Mouse (Mus musculus) heart, postnatal 25 days (tissue): ENCODE results near the gene Smim14. TPM values are rescaled to one million over a fixed set of nuclear protein-coding genes. Genes with fewer than 3 reads are reported as not detected.
"Not testable (repeated sequence)": the region's sequence is repeated elsewhere in the genome, so short reads cannot be mapped to it uniquely, and the experiment has no call there.

Experiments
- DNase-seq: peaks from one replicate; pipeline ENCODE4 v3.0.0; 2022; ENCODE audit warnings: low spot score
- intact Hi-C: fragments of 180-260 bp; cut with DNase I; formaldehyde crosslinking; loops from one replicate; pipeline ENCODE4 v1.15.1; 2025
- total RNA-seq, 2 experiments: library from RNA; stranded (reverse); gene quantifications; 2 replicates each; pipeline ENCODE4 v1.2.3; 2021

Gene Smim14
- total RNA-seq, result 100 to 1,000 TPM in 1 of 2 experiments, 10 to 100 TPM in 1; 91.5 to 105 TPM

DNA sequence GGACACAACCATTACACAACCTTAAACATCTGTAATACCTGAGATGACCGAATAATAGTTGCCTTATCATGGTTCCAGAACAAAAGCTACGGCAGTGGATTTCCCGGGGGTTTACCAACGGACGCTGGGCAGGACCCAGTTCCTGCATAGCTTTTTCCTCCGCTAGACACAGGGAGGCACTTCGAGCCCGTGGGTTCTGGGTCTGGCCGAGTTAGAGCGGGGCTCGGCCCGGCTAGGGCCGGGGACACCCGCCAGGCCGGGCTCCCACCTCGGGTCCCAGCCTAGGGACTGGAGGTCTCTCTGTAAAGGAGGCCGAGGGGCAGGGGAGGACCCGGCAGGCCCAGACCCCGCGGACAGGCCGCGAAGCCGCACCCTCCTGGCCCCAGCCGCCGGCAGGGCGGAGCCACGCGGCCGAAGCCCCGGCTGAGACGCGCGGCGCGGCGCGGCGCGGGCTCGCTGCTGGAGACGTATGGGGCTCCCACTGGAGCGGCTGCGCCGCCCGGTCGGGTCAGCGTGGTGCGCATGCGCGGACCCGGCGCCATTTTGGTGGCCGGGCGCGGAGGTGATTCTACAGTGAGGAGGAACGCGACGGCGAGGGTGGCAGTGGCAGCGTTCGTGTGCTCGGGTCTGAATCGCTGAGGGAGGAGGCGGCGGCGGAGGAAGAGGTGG is at the start of gene Smim14, which contains the start of gene Ube2k:
Smim14 (minus strand) TSS at position 434 of the 669 bp plus-strand sequence.
Ube2k (plus strand) TSS at position 483 of the 669 bp plus-strand sequence.
- intact Hi-C loops, result loop anchor here (2.0 to 5.0 kb wide), 3 partner anchors 44 to 225 kb away; partner anchors contain the start of genes Gm43552, N4bp2 and Ugdh
- DNase-seq, result peak; percentile 91

DNA sequence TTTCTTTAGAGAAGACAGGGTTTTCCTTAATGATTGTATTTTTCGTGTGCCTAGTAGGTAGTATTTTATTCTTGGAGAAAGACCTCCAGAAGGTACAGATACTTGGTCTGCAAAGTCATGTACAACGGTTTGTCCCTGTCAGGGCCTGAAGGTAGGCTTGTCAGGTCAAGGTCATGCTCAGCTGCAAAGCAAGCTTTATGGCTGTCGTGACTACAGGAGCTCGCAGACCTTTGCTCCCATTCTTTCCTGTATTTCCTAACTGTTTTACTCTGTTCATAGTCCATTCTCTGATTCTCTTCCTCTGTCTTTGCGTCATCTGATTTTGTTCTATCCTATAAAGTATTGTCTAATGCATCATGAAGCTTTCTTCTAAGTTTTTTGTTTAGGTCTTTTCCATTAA is 49.3 kb upstream of the Smim14 start:
- no peak for DNase-seq
- intact Hi-C loops, result no loop called here

DNA sequence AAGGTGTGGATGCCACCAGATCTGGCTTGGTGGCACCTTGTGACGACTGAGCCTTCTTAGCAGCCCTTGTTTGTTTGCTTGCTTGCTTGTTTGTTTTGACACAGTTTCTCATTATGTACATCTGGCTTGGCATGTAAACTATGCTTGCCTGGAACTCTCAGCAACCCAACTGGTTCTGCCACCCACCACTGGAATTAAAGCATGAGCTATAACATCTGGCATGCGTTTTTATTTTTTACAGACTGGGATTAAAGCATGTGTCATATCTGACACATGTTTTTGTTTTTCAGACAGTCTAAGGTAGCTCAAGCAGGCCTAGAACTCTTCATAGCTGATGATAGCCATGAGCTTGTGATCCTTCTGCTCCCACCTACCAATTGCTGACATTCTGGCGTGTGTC is 41.6 kb upstream of the Smim14 start:
- intact Hi-C loops, result no loop called here
- no peak for DNase-seq

DNA sequence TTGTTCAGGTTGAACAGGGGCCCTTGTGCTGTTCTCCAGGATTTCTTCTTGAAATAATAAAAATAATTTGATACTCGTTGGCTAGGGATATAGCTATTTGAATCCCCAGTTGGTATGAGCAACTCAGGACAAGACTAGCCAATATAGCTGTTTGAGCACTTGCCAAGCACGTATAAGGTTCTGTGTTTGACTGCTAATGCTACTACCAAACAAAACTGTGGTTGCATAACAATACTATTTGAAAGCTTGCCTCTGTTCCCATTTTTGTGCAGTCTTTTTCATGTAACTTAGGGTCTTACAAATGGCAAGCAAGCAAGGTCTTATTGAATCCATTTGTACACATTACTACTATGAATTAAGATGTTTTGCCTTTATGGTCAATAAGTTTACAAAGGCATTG is 38.9 kb upstream of the Smim14 start:
- intact Hi-C loops, result no loop called here
- DNase-seq, result no peak

DNA sequence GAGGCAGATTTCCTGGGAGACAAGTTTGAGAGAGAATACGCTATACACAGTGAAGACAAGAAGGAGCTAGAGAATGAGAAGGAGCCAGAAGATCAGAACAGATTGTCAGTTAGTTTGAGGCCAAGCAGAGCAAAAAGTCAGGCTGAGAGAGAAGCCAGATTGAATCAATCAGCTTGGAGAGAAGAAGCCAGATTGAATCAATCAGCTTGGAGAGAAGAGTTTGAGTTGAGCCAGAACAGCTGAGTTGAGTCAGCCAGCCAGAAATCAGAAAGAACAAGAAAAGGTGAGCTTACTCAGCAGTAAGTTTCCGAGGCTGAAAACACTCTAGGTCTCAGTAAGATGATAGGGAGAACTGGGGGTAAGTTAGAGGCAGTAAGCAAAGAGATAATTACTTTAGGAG is 37.9 kb upstream of the Smim14 start:
- intact Hi-C loops, result no loop called here
- DNase-seq, result no peak

DNA sequence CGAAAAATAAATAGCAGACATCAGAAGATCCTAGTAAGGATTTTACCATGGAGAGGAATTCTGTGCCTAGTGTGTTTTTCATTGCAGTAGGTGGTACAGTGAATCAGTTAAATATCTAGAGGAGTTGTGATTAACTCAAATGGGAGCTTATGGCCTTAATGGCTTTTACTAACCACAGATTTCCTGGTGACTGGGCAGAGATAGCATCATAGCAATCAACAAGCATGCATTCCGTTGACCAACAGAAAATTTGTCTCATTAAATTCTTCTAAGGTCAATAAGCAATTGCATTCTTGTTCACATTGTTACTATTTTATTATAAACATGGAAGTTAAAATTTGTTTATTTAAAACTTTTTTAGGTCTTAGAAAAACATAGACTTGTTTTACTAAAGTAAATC is 28.5 kb upstream of the Smim14 start:
- DNase-seq, result no peak
- intact Hi-C loops, result no loop called here

DNA sequence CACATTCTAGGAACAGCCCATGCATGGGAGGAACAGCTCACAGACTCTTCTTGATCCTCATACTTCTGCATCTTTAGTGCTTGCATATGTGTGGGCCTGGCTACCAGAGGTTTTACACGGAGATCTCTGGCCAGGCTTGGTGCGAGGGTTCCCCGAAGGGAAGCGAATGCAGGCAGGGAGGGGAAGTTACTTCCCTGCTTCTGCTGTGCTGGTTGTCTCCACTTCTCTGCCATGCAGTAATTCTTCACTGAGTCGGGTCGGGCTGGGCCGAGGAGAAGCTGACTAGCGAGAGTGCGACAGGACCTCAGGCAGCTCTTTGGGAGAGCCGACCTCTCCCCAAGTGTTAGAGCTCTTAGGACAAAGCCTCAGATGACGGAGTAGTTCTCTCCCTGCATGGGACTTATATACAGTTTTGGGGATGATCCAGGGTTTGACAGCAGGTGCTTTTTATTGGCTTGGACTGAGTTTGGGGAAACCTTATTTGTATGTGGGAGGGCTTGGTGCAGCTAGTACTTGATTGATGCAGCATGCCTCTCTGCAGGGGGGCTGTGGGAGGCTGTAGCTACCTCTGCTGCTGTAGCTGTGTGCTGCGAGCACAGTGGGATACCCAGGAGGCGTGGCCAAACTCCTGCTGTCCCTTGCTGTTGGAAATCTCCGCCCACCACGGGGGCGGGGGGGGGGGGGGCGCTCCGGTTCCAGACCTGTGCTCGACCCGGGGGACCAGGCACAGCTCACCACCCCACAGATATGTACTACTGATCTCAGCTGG is 24.3 kb upstream of the Smim14 start:
- no peak for DNase-seq
- intact Hi-C loops, result no loop called here

DNA sequence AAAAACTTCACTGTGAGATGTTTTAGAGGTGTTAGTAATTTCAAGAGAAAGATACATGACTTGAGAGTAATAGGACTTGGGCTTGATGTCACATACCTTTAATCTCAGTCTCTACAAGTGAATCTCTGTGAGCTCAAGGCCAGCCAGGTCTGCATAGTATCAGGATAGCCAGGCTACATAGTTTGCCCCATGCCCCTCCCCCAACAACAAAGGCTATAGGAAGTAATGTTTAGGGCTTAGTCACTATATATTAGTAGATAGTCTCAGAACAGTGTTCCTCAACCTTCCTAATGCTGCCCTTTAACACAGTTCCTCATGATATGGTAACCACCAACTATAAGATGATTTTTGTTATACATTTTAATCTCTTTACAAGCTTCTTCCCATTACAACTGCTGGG is 20.1 kb upstream of the Smim14 start:
- intact Hi-C loops, result no loop called here
- DNase-seq, result no peak

DNA sequence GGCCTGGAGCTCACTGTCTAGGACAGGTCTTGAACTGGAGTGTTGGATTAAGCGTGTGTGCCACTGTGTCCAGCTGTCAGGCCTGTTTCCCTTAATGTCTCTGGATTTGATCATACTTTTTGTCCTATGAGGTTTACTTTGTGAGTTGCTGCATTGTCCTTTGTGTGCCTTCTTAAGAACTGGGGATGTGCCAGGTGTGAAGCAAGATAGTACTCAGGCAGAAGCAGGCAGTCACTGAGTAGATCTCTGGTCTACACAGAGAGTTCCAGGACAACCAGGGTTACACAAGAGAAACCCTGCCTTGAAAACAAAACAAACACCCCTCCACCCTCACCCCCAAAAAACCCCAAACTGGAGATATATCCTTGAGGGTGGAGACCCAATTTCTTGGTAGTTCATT is 12.7 kb upstream of the Smim14 start:
- intact Hi-C loops, result no loop called here
- DNase-seq, result no peak

DNA sequence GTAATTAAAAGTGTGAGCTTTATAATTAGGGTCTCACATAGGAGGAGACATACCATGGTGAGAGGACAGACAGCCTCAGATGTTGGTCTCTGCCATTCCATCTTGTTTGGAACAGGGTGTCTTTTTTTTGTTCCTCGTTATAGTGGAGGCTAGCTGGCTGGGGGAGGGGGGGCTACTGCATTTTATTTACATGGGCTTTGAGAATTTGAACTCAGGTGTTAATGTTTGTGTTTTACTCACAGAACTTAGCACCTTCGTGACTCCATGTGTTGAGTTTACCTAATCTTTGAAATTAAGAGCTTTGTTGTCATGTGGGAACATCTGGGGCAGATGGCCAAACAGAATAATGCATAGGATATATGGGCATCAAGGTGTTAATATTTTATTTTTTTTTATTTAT is 7.6 kb upstream of the Smim14 start:
- intact Hi-C loops, result no loop called here

DNA sequence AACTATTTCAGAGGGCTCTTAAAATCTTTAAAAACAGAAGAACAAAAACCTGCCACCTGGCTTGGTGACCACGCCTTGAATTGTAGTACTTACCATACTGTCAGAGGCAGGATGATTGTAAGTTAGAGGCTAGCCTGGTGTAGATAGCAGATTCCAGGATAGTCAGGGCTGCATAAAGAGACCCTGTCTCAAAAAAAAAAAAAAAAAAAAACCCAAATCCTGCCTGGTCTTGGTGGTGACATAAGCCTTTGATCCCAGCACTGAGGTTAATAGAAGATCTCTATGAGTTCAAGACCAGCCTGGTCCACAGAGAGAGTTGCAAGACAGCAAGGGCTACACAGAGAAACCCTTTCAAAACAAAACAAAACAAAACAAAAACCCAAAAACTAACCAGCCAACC is 6.5 kb upstream of the Smim14 start:
- DNase-seq, result no peak
- intact Hi-C loops, result no loop called here

More for the DNA sequence above, 7.6 kb upstream of the Smim14 start:
- DNase-seq, result no peak

DNA sequence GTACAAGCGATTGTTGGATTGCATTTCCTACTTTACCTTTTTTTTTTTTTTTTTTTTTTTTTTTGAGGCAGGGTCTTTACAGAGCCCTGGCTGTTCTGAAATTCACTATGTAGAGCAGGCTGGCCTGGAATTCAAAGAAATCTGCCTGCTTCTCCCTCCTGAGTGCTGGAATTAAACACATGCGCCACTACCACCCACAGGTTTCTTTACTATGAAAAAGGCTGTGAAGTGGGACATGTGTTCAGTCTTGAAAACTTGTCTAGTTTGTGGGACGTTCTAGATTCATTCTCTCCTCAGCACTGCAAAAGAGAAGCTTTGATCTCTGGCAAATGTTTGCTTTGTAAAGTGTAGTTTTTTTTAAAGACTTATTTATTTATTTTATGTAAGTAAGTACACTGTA is 4.9 kb upstream of the Smim14 start:
- intact Hi-C loops, result no loop called here
- no peak for DNase-seq

DNA sequence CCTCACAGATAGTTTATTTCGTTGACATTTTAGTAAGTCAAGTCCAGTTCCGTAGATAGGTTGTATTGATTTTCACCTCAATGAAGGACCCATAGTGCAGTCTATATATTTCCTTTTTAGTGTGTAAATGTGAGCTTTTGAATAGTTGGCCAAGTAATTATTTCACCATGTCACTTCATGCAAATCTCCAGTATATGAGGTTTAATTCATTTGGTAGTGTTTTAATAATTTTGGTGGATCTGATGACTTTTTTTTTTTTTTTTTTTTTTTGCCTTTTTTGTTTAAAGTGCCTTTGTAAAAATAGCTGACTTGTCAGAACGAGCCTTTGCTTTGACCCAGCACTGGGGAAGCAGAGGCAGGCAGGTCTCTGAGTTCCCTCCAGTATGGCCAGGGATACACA is 2.8 kb upstream of the Smim14 start:
- intact Hi-C loops, result loop anchor here (5.0 kb wide), 2 partner anchors 102 to 223 kb away; partner anchors contain the start of genes N4bp2 and Ugdh
- DNase-seq, result no peak

DNA sequence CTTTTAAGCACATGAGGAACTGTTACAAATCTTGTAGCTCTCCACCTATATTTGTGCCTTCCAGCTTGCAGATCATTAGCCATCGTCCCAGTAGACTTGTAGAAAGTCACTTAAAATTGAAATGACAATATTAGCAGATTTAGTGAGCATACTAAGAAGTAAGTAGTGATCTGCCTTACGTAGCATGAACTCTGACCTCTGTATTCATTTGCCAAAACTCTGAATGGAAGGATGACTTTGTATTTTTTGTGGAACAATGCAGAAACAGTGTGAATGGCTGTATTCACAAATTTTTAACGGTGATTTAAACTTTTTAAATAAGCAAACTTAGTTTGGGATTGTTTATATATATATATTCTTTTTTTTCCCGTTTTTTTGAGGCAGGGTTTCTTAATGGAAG is 1.8 kb upstream of the Smim14 start:
- DNase-seq, result no peak
- intact Hi-C loops, result loop anchor here (5.0 kb wide), 2 partner anchors 102 to 223 kb away; partner anchors contain the start of genes N4bp2 and Ugdh

DNA sequence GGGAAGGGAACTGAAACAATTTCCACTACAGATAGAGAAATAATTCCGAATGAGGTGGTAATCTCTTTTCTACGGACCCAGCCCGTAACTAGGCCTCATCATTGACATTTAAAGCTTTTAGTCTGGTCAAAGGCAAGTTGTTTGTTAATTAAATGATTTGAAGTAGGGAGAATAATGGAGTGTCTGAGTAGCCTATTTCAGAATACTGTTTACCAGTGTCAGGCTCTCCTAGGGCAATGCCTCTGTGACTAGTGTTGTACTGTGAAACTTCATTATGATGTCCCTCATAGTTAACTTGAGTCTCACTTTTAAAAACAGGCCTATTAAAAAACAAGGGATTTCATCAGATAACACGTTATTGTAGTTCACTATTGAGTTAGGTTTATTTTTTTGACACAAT is 1.1 kb upstream of the Smim14 start:
- intact Hi-C loops, result loop anchor here (5.0 kb wide), 2 partner anchors 101 to 224 kb away; partner anchors contain the start of genes N4bp2 and Ugdh
- no peak for DNase-seq

DNA sequence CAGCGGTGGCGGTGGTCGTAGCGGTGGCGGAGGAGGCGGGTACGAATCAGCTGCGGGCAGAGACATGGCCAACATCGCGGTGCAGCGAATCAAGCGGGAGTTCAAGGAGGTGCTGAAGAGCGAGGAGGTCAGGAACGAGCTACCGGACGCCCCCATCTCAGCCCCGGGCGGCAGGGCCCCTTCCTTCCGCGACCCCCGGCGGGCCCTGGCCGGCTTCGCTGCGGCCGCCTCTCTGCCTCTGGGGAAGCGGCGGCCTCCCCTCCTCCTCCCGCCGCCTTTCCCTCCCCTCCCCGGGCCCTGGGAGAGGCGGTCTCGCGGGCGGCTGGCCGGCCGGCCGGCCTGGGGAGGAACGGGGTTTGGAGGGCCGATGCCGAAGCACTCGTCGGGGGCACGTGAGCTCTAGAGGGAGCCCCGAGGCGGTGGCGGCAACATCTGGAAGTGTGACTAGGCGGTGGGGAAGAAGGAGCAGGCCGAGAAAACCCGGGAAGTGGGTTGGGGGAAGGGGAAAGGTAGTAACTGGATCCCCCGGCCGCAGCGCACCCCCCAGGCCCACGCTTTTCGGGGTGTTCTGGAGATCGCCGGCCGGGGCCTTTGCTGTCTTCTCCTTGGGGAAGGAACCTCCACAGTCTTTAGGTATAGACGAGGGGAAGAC is 562 bp upstream of the Smim14 start:
- intact Hi-C loops, result loop anchor here (2.0 to 5.0 kb wide), 3 partner anchors 45 to 225 kb away; partner anchors contain the start of genes Gm43552, N4bp2 and Ugdh
- DNase-seq, result no peak

DNA sequence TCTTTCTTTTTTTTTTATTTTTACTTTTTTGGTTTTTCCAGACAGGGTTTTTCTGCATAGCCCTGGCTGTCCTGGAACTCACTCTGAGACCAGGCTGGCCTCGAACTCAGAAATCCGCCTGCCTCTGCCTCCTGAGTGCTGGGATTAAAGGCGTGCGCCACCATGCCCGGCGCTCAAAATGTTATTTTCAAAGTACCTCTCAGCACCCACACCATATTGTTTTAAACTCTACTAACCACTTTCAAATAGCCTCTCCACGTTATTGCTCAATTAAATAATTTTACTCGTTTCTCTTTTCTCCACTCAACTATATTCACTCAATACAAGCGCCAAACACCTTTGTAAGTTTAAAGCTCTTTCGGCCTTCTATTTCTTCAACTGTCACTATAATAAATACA is 917 bp downstream of the Smim14 start:
- intact Hi-C loops, result loop anchor here (2.0 to 5.0 kb wide), 3 partner anchors 43 to 226 kb away; partner anchors contain the start of genes Gm43552, N4bp2 and Ugdh
- DNase-seq, result not testable (repeated sequence)

DNA sequence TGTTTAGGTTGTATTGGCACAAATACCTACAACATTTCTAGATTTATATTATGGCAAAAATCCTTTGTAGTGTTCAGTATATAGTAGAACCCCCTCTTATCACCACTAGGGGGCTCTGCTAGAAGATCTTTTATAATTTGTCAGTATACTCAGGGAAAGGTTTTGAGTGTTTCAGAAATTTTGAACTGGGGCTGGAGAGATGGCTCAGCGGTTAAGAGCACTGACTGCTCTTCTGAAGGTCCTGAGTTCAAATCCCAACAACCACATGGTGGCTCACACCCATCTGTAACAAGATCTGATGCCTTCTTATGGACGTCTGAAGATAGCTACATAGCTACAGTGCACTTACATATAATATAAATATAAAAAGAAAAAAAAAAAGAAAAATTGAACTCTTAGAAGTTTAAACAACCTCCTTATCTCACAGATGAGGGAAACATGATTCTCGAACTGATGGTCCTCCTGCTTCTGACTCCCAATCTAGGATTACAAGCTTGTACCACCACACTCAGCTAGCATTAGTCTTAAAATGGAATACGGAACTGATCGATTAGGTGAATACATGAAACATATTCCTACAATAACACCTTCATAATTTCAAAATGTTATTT is 1.4 kb downstream of the Smim14 start:
- intact Hi-C loops, result loop anchor here (2.0 to 5.0 kb wide), 4 partner anchors 43 to 227 kb away; partner anchors contain the start of genes Gm43552, N4bp2 and Ugdh
- DNase-seq, result no peak

DNA sequence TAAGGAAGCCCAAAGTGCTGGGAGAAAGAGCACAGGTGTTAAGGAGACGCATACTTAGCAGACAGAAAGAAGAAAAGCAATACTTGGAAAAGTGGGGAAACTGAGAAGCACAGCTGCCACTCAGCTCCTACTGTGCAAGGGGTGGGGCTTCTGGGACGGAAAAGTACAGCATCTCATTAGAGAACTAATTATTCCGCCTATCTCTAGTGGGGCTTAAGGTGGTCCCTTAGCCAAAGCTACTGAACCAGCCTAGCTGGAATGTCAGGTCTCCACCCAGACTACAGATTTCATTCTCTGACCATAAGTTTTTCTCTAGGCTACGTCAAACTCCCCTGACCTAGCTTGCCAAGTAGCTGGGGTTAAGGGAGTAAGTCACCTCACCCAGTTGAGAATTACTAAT is 2.5 kb downstream of the Smim14 start:
- DNase-seq, result no peak
- intact Hi-C loops, result loop anchor here (2.0 to 5.0 kb wide), 2 partner anchors 132 to 162 kb away; no protein-coding TSS in a partner anchor

DNA sequence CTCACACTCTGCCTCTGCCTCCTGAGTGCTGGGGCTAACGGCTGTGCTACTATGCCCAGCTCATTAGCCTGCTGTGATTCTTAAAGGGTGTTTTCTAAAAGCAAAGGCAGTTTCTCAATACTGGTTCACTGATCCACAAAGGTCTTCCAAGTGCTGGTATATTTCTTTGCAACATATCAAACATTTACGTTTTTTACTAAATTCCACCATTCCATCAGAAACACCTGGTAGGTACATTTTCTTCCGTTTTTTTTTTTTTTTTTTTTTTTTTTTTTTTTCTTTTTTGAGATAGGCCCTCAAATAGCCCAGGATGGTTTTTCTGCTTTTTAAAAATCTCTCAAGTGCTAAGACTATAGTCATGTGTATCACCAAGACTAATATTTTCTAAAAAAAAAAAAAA is 5.7 kb downstream of the Smim14 start:
- no peak for DNase-seq
- intact Hi-C loops, result loop anchor here (5.0 kb wide), 1 partner anchor 129 kb away; no protein-coding TSS in a partner anchor
